Mouse (Mus musculus): ENCODE measurements around the gene Casp6. TPM values are rescaled to one million over a fixed set of nuclear protein-coding genes. Genes with fewer than 3 reads are reported as not detected.

Casp6 gene
- total RNA-seq (2021) = 1 to 10 TPM; 3.8 to 4.6 TPM
- long read RNA-seq, experiment 1, partial matches to known transcripts = 1 of 3 reads
- long read RNA-seq, experiment 1, other reads (novel, unspliced or antisense) = 0 of 3 reads
- long read RNA-seq, experiment 2, transcript Casp6-201 (7 exons, 1,456 nt) = major isoform, 7 of 8 reads
- long read RNA-seq, experiment 2, partial matches to known transcripts = 0 of 8 reads
- long read RNA-seq, experiment 2, other reads (novel, unspliced or antisense) = 0 of 8 reads

DNA sequence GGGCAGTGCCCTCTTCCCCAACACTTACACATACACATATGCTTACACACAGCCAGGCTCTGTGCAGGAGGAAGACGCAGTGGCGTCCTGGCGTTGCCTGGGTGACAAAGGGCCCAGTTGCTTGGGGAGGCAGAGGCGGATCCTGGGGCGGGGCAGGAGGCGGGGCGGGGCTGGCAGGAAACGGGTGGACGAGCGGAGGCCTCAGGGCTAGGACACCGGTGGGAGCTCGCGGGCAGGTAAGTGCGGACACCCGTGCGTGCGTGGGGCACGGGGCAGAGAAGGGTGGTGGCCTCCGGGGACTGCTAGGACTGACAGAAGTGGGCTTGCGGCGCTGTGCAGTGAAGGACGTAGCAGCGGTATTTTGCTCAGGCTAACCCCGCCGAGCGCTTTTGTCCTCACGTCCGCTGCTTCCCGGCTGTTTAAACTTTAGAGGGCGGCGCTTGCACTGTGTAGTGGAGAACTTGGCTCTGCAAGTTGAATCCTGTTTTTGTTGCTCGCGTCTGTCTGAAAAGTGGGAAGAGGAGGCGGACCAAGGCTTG, at the start of gene Casp6:
Casp6 (plus strand) TSS at position 155 of the 539 bp plus-strand sequence.
- peak; percentile 69 to 71 for DNase-seq
- intact Hi-C loops (cut with DNase I) = no loop called here

- DNase-seq = no peak
- intact Hi-C loops (cut with DNase I) = no loop called here
Measured at GRCm38 (mm10) chr3:129862592-129862991, 38.6 kb upstream of the Casp6 start.

DNA sequence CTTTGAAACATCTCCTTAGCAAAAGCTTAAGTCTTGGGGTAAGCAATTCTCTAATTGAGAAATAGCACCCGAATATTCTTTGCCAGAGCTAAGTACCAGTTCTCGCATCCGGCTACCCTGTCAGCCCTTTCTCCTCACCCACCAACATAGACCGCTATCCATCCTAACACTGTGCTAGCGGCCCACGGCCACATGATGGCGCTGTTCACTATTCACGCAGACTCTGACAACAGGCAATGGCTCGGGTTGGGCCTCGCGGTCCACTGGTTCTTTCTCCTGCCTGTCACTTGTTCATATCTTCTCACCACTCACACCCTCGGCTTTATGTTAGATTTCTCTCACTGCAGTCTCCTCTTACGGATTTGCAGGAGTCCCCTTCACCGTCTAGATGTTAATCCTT, 37.5 kb upstream of the Casp6 start:
- DNase-seq = peak in 1 of 2 experiments; percentile 20
- intact Hi-C loops (cut with DNase I) = no loop called here

- no peak for DNase-seq
- intact Hi-C loops (cut with DNase I) = loop anchor here (5.0 kb wide), 1 partner anchor 45 kb away; the partner anchor contains the start of gene Gar1
Measured at GRCm38 (mm10) chr3:129877327-129877726, 23.9 kb upstream of the Casp6 start.

DNA sequence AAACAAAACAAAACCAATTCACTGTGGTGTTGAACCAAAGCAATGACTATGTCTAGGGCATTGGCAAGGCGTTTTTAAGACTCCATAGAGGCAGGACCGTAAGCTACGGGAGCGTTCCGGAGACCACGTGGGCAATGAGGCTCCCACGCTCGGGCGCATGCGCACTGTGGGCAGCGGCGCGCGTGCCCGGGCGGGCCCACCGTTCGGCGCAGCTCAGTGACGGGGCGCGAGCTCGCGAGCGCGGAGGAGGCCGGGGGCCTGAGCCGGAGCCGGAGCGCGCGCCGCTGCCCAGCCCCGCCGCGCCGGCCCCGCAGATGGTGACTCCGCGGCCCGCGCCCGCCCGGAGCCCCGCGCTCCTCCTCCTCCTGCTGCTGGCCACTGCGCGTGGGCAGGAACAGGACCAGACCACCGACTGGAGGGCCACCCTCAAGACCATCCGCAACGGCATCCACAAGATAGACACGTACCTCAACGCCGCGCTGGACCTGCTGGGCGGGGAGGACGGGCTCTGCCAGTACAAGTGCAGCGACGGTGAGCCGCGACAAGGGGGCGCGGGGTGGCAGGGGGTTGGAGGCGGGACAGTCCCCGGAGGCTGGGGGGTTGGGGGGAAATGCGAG, 22.7 kb upstream of the Casp6 start, which contains the start of gene Pla2g12a:
Pla2g12a (plus strand) TSS at position 202 of the 617 bp plus-strand sequence.
- peak; percentile 80 to 85 for DNase-seq
- intact Hi-C loops (cut with DNase I) = loop anchor here (5.0 kb wide), 1 partner anchor 46 kb away; the partner anchor contains the start of gene Gar1

DNA sequence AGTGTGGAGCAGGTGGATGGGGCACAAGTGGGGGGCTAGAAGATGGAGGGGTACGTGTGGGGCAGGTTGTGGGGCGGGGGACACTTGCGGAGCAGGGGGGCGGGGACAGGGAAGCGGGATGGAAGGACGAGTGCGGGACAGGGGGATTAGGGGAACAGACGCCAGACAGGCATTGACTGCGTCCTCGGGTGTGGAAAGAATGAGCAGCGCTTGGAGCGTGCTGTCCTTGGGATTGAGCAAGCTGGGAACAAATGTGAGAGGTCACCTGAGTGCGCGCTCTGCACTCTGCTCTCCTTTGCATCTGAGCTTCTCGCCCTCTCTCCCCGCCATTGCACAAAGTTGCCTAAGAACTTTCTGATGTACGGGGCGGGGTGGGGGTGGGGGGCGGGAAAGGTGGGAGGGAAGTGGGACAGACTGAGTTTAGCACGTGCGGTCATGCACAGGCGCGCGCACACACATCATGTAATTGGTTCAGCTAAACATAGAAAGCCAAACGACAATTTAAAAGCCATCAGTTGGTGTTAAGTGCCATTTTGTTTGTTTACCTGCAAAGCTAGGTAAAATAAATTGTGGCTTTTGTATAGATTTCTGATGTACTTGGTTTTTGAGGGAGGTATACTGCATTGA, 22.0 kb upstream of the Casp6 start:
- intact Hi-C loops (cut with DNase I) = loop anchor here (5.0 kb wide), 1 partner anchor 47 kb away; the partner anchor contains the start of gene Gar1
- DNase-seq = no peak

DNA sequence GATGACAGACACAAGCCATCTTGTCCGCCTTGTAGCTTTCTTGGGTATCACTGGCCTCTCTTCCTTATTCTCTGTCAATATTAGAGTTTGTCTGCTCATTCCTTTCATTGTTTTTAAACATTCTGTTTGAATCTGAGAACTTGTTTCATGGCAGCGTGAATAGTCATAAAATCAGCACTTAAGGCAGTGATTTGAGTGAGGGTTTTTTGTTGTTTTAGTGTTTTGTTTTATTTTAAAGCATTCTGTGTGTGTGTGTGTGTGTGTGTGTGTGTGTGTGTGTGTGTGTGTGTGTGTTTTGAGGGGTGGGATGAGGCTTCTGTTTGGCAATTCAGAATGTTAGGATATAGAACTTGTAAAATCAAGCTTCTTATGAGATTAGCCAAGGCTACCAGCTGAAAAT, 21.3 kb upstream of the Casp6 start:
- intact Hi-C loops (cut with DNase I) = loop anchor here (5.0 kb wide), 1 partner anchor 48 kb away; the partner anchor contains the start of gene Gar1
- no peak for DNase-seq

- no peak for DNase-seq
- intact Hi-C loops (cut with DNase I) = no loop called here
Measured at GRCm38 (mm10) chr3:129880925-129881593, 20.2 kb upstream of the Casp6 start.

DNA sequence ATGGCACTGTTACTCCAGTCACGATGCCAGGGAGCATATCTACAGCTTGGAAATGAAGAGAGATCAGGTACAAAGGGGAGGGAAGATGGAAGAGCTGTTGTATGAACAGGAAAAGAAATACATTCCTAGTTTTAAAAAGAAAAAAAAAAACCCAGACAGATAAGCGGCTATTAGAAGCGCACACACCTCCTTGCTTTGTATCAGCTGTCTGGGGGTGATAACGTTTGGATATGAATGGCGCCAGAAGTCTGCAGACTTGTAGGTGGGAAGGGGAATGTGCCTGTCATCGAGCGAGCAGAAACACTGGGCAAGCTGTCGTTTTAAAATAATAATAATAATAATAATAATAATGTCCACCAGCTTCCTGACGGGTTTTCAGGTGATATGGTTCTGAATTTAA, 15.6 kb upstream of the Casp6 start:
- no peak for DNase-seq

GRCm38 (mm10) chr3:129886430-129886829, 14.8 kb upstream of the Casp6 start:
- intact Hi-C loops (cut with DNase I) = no loop called here
- DNase-seq = no peak

More for the DNA sequence above, 15.6 kb upstream of the Casp6 start:
- intact Hi-C loops (cut with DNase I) = no loop called here

DNA sequence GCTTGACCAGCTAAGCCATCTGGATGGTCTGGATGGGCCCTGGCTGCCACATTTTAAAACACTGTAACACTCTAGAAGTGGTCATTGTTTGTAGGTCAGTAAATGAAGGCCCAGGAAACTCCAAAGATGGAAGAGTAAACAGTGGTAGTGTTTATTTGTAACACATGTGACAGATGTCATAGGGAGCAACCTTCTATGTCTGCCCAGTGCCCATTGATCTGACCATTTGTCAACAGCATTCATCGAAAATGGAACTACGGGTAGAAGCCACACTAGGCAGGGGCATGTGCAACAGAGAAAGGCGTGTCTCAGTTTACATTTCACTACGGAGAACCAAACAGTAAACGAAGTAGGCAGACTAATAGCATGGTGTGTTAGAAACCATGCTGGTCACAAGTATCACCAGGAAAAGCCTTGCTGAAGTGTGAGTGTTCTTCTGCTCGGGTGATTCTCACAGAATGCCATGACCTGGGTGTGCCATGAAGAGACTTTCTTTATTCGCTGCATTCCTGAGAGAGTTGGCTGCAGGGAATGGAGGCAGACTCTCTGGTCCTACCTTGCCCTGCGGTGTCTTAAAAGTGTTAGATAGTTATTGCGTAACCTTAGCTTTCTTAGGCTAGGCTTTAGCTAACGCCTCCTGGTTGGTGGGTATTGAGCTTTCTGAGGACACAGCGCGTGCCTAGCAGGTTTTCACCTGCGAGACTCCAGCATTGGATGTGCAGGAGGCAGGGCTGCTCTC, 13.3 kb upstream of the Casp6 start:
- intact Hi-C loops (cut with DNase I) = no loop called here

GRCm38 (mm10) chr3:129892003-129892402, 9.2 kb upstream of the Casp6 start:
- DNase-seq = no peak
- intact Hi-C loops (cut with DNase I) = no loop called here

More for the DNA sequence above, 13.3 kb upstream of the Casp6 start:
- DNase-seq = no peak

DNA sequence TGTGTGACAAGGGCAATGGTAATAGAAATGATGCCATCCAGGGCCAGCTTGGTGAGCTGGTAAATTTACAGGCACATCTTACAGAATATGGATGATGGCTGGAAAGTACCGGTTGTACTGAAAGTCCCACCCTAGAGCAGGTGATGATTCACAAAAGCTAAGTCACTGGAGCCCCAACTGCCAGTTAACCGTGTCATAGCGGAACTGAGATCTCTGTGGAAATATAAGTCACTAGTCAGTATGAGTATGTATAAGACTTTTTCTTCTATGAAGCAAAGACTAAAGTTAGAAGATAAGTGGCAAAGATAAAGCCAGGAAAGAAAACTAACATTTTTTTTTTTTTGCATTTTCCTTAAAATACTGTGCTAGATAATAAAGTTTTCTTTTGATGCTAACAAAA, 8.1 kb upstream of the Casp6 start:
- intact Hi-C loops (cut with DNase I) = no loop called here
- DNase-seq = no peak

DNA sequence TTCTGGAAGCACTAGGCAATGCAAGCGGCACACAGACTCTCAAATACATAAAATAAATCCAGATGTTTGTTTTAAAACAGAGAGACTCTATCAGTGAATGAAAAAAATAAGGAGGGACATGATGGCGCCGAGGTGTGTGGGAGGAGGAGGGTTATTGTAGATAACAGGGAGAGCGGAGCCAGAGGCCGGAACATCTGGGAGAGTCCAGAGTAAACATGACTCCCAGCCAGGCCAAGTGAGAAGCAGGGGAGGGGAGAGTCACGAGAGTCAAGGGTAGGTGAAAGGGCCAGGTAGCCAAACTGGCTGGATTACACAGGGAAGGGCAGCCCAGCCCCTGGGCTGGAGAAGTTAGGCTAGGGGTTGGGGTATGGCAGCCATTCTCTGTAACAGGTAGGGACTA, 4.6 kb upstream of the Casp6 start:
- DNase-seq = no peak
- intact Hi-C loops (cut with DNase I) = no loop called here

DNA sequence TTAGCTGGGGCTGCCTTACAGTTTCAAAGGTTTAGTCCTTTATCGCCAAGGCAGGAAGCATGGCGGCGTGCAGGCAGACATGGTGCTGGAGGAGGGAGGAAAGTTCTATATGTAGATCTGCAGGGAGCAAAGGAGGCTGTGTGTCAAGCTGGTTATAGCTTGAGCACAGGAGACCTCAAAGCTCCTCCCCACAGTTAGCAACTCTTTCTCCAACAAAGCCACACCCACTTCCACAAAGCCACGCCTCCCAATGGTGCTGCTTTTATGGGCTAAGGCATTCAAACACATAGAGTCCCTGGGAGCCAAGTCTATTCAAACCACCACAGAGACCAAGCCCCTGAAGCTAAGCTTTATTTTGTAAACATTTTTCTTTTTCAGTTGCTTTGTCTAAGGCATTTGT, 2.3 kb upstream of the Casp6 start:
- intact Hi-C loops (cut with DNase I) = no loop called here
- no peak for DNase-seq

- intact Hi-C loops (cut with DNase I) = no loop called here
- no peak for DNase-seq
Measured at GRCm38 (mm10) chr3:129903369-129903768, 2.1 kb downstream of the Casp6 start.

DNA sequence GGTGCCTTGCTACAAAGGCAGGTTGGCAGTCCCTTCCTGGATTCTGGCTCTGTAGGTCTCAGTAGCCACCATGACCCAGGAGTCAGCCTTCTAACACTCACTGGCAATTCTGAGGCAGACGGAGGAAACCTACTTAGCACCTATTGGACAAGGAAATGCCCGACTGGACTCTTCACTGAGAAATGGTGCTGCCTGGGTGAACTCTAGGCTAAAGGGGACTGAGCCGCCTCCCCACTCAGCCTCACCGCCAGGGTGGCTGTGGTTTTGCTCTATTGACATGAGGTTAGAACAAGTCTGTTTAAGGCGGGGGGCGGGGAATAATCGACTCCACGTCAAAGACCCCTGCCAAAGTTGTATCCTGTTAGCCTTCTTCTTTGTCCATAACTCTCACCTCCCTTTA, 2.6 kb downstream of the Casp6 start:
- no peak for DNase-seq
- intact Hi-C loops (cut with DNase I) = no loop called here

DNA sequence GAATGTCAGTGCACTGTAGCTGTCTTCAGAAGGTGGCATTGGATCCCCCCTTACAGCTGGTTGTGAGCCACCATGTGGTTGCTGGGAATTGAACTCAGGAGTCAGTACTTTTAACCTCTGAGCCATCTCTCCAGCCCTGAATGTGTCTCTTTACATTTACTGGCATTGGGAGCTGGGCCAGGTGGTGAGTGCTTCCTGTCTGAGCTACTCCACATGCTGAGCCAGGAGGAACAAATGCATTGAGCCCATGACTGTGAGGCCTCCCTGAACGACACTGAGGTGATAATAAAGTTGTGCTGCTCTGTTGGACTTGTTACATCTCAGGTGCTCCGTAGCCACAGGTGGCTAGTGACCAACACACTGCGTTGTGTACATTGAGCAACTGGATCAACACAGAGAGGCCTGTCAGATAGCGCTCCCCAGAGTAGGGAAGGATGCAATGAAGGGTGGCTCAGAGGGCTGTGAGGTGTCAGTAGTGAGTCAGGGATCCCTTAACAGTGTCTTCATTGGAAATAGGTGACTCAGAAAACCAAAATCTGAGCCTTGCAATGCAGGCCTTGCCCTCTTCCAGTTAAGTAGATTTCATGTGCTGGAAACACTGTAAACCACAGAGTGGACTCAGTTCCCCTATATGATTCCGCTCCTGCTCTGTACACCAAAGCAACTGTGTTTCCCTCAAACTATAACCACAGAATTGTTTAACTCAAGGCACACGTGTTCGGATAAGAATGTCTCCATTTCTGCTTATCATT, 3.3 kb downstream of the Casp6 start:
- DNase-seq = no peak
- intact Hi-C loops (cut with DNase I) = no loop called here

DNA sequence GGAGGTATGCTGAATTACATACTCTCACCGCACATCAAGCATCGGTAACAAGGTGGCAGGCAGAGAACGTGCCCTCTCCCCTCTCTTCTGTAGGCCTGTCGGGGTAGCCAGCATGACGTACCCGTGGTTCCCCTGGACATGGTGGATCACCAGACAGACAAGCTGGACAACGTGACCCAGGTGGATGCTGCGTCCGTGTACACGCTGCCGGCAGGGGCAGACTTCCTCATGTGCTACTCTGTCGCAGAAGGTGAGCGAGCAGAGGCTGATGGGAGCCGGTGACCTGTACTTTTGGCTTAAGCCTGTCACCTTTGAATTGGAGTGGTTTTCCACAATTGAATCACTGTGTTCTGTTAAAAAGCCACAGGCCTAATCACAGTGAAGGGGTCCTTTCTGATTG, 10.8 kb downstream of the Casp6 start:
- DNase-seq = no peak
- intact Hi-C loops (cut with DNase I) = no loop called here

Data from gastrocnemius, postnatal 36 days (tissue).